Mouse (Mus musculus): ENCODE results near the gene Bex2.
"Not testable (repeated sequence)": the region's sequence is repeated elsewhere in the genome, so short reads cannot be mapped to it uniquely, and the experiment has no call there.

Gene Bex2

GRCm38 (mm10) chrX:136068020-136068419 lies at the start of gene Bex2:
Gene Bex2, minus strand, starts transcription at chrX:136068236.
- POLR2A ChIA-PET: interaction anchor here in 1 of 4 experiments (0.7 kb wide), 1 partner anchor 158 kb away, joined by 3 read pairs; no protein-coding TSS in a partner anchor
- CTCF ChIA-PET: not testable (repeated sequence)

GRCm38 (mm10) chrX:136115419-136115961 lies 47.5 kb upstream of the Bex2 start:
- POLR2A ChIA-PET: interaction anchor here in 3 of 4 experiments (0.6 to 2.1 kb wide), 12 partner anchors 10 to 142 kb away, joined by 3 to 17 read pairs (median 3); partner anchors contain the start of gene Tceal8 (in 3 of the 3)
- CTCF ChIA-PET: interaction anchor here in 1 of 4 experiments (0.7 to 0.8 kb wide), 2 partner anchors 11 to 698 kb away, joined by 3 read pairs; no protein-coding TSS in a partner anchor

GRCm38 (mm10) chrX:136115015-136115414 lies 47.0 kb upstream of the Bex2 start:
- POLR2A ChIA-PET: interaction anchor here in 3 of 4 experiments (0.6 to 2.1 kb wide), 11 partner anchors 11 to 141 kb away, joined by 3 to 17 read pairs (median 3); partner anchors contain the start of gene Tceal8 (in 3 of the 3)

DNA sequence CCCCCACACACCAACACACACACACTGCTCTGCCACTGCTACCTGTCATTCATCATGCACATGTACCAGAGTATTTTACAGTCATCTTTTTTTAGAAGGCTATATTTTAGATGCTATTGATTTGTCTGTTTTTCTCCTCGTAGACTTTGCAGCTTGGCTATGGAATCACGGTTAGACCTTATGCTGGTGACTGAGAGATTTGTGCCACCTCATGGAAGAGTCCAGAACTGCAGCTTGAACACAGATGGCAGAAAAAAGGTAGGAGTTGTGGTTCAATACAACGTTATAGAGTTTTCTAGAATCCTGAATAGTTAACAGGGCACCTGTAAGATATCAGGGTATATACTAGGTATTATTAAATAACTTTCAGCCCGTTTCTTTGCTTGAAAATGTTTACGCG lies 39.9 kb upstream of the Bex2 start:
- CTCF ChIA-PET: interaction anchor here in 2 of 4 experiments (0.9 to 1.6 kb wide), 5 partner anchors 9 to 62 kb away, joined by 3 to 6 read pairs (median 4); no protein-coding TSS in a partner anchor
- POLR2A ChIA-PET: no interaction called here

More at GRCm38 (mm10) chrX:136115015-136115414, 47.0 kb upstream of the Bex2 start:
- CTCF ChIA-PET: interaction anchor here in 1 of 4 experiments (0.7 kb wide), 1 partner anchor 698 kb away, joined by 3 read pairs; no protein-coding TSS in a partner anchor

DNA sequence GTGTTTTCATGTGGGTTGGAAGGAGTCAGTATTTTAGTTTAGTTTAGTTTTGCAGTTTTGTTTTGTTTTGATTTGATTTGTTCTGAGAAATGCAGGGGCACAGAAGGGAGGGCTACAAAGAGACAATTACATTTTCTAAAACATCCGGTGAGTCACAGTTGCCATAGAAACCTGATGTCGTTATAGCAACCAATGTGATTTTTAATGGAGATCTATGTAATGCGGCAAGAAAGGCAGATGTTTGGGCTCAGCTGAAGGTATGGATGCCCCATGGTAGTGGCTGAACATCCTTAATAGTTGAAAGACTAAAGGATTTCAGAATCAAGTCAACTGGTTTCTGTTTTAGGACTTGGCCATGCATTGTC lies 36.7 kb upstream of the Bex2 start:
- CTCF ChIA-PET: no interaction called here
- POLR2A ChIA-PET: no interaction called here

DNA sequence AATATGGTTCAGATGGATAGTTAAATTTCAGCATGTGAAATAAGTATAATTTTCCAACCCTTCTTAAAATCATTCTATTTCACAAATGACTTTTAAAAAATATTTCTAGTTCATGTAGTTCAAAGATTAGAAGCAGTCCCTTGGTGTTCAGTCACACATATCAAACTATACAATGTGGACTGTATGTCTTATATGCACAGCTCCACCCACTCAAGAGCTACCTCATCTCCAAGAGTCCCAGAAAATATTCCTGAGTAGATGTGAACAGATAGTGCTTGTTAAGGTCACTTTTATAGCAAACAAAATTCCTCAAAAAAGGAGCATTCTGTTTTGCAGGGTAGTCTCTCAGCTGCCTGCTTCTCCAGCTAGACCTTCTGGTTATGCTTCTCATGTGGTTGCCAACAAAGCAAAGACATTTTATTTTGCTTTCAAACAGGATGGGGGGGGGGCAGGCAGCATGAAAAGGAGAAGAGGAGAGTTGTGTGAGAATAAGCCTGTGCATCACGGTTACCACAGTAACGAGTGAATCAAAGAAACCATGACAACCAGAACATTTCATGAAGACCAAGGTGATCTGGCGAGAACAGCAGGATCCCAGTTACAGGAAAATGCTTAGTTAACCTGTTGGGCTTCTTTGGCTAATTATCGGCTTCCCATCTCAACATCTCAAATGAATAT lies 36.1 kb upstream of the Bex2 start:
- ChIA-PET POLR2A (no interaction called here), CTCF (no interaction called here)

DNA sequence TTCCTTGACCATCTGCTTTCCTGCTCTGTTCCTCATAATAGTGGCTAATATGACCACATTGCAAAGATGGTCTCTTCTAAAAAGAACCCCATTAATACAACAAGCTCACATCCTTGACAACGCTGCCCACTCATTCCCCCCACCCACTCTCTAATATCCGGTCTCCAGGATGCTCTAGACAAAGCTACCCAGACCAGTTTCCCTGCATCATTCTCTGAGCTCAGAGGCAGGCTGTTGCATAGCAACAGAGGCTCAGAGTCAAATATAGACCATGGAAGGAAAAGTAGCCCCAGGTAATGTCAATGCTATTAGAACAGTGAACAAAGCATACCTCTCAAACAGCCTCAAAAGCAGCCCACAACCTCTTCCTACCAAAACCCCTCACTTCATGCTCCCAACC lies 26.4 kb upstream of the Bex2 start:
- ChIA-PET POLR2A (no interaction called here), CTCF (no interaction called here)

DNA sequence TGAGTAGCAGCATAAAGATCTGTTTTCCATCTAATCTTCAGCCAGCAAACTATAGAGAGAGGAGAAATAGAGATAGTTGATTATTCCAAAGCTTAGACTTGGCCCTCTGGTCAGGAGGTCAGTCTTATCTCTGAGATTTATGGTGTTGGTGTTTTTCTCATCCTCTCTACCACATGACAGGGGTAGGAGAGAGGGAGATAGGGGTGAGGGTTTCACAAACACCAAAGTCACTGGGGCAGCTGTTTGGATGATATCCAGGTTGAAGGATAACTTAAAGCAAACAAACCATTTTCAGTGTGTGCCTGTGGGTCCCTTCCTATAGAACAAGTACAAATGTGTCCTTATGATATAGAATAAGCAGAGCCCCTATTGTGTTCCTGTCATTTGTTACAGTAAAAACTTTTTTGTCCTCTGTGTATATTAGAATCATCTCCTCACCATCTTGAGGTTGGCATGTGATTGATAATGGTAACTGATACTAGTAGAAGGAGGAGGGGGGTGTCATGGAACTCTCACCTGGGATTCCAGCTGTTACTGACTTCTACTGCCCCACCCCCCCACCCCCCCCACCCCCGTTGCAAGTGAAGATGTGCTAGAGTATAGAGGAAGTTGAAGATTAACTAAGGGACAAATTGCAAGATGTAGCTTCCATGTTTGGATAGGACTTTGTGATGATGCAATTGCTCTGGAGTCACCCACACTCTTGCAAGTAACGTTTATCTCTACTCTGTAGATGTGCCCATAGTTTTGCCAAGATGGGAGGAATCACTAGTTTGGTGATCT lies 24.7 kb upstream of the Bex2 start:
- POLR2A ChIA-PET: no interaction called here
- CTCF ChIA-PET: interaction anchor here in 1 of 4 experiments (0.6 kb wide), 1 partner anchor 286 kb away, joined by 3 read pairs; no protein-coding TSS in a partner anchor

DNA sequence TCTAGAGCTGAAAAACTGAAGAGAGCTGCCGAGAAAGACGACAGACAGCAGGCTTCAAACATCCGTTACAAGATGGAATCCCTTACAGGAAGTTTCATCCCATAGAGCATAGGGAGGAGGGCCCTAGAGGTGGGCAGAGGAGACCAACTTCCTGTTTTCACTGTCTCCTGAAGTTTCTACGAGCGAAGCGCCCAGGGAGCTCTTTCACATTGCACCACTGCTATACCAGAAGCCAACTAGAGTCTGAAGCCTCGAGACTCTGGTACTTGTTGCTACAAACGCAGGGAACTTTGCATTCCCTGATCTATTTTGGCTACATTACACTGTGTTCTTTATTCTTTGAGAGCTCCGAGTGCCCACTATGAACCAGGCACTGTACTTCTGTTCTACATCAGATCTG lies 17.1 kb upstream of the Bex2 start, which contains the start of gene Nxf3:
Nxf3 (minus strand) TSS at position 101 of the 400 bp plus-strand sequence.
- POLR2A ChIA-PET: no interaction called here
- CTCF ChIA-PET: interaction anchor here in 1 of 4 experiments (0.6 kb wide), 1 partner anchor 9 kb away, joined by 4 read pairs; no protein-coding TSS in a partner anchor

- POLR2A ChIA-PET: interaction anchor here in 3 of 4 experiments (0.6 to 1.6 kb wide), 10 partner anchors 22 to 653 kb away, joined by 3 to 6 read pairs (median 4); partner anchors contain the start of gene Tceal8 (in 1 of the 3)
- CTCF ChIA-PET: not testable (repeated sequence)
Measured at GRCm38 (mm10) chrX:136067201-136067991, 640 bp downstream of the Bex2 start.

DNA sequence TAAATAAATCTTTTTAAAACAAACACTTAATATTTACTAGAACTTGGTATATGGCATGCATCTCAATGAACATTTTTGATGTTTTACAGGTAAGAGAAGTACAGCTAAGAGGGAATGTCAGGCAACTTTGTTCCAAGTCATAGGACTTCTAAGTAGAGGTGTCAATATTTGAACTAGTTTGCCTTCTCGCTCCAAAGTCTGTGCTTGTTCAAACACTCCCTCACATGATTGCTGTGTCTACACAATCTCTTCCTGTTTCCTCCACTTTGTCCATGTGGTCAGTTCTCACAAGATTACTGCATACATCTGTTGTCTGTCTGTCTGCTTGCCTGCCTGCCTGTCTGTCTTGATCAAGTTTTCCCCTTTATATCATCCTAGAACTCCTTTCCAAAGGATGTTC lies 7.3 kb downstream of the Bex2 start:
- ChIA-PET POLR2A (no interaction called here), CTCF (interaction anchor here in 1 of 4 experiments (0.6 kb wide), 1 partner anchor 58 kb away, joined by 5 read pairs; no protein-coding TSS in a partner anchor)

DNA sequence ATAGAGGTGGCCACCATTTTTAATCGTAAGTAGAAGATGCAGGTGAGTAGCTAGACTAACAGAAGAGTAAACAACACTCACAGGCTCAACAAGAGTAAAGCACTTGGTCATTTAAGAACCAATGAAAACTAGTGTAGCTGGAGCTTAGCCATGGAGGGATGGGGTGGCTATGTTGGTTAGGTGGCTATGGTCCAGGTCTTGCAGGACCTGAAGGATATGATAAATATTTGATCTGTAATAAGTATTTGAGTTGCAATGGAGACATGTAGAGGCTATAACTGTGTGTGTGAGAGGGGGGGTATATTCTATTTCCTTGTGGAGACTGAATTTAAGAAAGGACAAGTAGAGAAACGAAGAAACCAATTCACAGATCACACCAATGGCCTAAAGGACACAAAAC lies 16.8 kb downstream of the Bex2 start:
- POLR2A ChIA-PET: interaction anchor here in 1 of 4 experiments (0.9 kb wide), 1 partner anchor 121 kb away, joined by 3 read pairs; the partner anchor contains the start of gene Tceal8
- CTCF ChIA-PET: no interaction called here

- CTCF ChIA-PET: interaction anchor here in 3 of 4 experiments (0.5 to 1.5 kb wide), 10 partner anchors 9 to 330 kb away, joined by 3 to 5 read pairs (median 3); no protein-coding TSS in a partner anchor
- POLR2A ChIA-PET: no interaction called here
Measured at GRCm38 (mm10) chrX:136047528-136047927, 20.5 kb downstream of the Bex2 start.

GRCm38 (mm10) chrX:136043726-136044125 lies 24.3 kb downstream of the Bex2 start:
- CTCF ChIA-PET: no interaction called here
- POLR2A ChIA-PET: no interaction called here

DNA sequence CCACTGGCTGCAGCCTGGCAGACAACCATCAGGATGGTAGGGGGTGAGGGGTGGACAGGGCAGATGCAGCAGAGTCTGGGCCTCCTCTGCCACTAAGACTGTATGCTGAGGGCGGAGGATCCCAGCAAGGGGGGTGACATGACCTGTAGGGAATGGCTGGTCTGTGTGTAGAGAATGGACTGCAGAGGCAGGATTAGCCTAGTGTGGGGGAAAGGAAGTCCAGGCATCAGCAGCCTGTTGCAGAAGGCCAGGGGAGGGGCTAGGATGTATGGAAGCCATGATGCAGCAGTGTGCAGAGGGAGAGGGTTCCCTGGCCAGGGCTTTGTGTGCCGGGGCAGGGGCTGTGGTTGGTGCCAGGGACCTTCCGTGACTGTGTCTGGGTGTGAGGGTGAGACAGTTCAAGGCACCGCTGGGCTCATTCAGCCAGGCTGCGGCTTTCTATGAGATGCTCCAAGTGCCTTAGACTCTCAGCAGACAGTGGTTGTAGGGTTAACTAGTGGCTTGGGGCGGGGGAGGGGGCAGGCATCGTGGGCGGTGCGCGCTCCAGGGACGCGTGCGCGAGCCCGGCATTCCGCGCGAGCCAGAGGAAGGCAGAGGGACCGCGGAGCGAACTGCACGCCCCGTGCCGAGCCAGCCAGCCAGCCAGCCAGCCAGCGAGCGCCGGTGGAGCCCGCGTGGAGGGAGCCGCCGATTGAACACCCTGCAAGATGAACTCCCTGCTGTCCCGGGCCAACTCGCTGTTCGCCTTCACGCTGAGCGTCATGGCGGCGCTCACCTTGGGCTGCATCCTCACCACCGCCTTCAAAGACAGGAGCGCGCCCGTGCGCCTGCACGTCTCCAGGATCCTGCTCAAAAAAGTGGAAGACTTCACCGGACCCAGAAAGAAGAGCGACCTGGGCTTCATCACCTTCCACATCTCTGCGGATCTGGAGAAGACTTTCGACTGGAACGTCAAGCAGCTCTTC lies 35.0 kb downstream of the Bex2 start, which contains the start of gene Arxes1:
Arxes1 (plus strand) TSS at position 569 of the 965 bp plus-strand sequence.
- POLR2A ChIA-PET, CTCF ChIA-PET: not testable (repeated sequence)

- POLR2A ChIA-PET: no interaction called here
Measured at GRCm38 (mm10) chrX:136030331-136030730, 37.7 kb downstream of the Bex2 start.

More at GRCm38 (mm10) chrX:136030331-136030730, 37.7 kb downstream of the Bex2 start:
- CTCF ChIA-PET: no interaction called here

Data from embryonic stem cell, embryonic (primary cell).